Mouse (Mus musculus) thymus, adult 2 months (tissue): Measurements from ENCODE around the gene Ear14.

ENCODE experiments used
- CTCF ChIP-seq: fragments of 200-500 bp; IDR thresholded peaks from 2 replicates; pipeline ENCODE4 v1.5.1; 2012; ENCODE audit warnings: mild to moderate bottlenecking, control low read depth, low read length, moderate library complexity, borderline replicate concordance; ENCODE audit not compliant: control insufficient read depth, poor library complexity, insufficient read depth; ENCODE audit errors: extremely low read depth
- POLR2A ChIP-seq: fragments of 200-500 bp; IDR thresholded peaks from 2 replicates; pipeline ENCODE4 v1.6.1; 2012; ENCODE audit warnings: mild to moderate bottlenecking, low read length, control low read depth, moderate library complexity; ENCODE audit not compliant: control insufficient read depth, poor library complexity, insufficient read depth; ENCODE audit errors: extremely low read depth

DNA sequence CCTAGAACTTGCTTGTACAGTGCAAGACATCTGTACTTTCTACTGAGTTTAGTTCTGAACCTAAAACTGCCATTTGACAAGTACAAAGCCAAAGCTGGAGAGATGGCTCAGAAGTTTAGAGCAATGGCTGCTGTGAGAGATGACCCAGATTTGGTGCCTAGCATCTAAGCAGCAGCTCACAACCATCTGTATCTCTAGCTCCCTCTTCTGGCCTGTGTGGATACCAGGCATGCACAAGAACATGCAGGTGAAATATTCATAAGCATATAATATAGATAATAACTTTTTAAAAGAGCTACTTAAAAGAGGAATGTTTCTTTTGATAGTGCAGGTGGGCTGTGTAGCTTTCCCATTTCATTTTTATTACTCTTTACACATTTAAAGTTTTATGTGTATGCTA is 37.7 kb downstream of the Ear14 start:
- no peak for TF ChIP-seq CTCF
- no peak for TF ChIP-seq POLR2A
